Mouse (Mus musculus) forebrain, embryonic 10.5 days (tissue): ENCODE data around the gene Ppm1g. TPM values are rescaled to one million over a fixed set of nuclear protein-coding genes. Genes with fewer than 3 reads are reported as not detected.
A peak's percentile ranks its signal among the peaks of the same experiment; 100 is the strongest.

Source experiments
- DNase-seq: peaks from one replicate; pipeline ENCODE4 v3.0.0-alpha.2; 2017; ENCODE audit warnings: low spot score; ENCODE audit errors: extremely low spot score
- H3K27ac ChIP-seq: fragments of 300-500 bp; sonication (generic); 2 replicates; pipeline ENCODE4 v1.5.1; 2016; ENCODE audit warnings: mild to moderate bottlenecking
- H3K27me3 ChIP-seq: fragments of 300-500 bp; sonication (generic); 2 replicates; pipeline ENCODE4 v1.6.1; 2016; ENCODE audit warnings: mild to moderate bottlenecking; ENCODE audit not compliant: poor library complexity, severe bottlenecking
- H3K36me3 ChIP-seq: fragments of 300-500 bp; sonication (generic); replicated peaks from 2 replicates; pipeline ENCODE4 v1.6.1; 2016; ENCODE audit warnings: mild to moderate bottlenecking, moderate library complexity
- H3K4me1 ChIP-seq: fragments of 300-500 bp; sonication (generic); 2 replicates; pipeline ENCODE4 v1.6.1; 2016
- H3K4me3 ChIP-seq: fragments of 300-500 bp; sonication (generic); 2 replicates; pipeline ENCODE4 v1.5.1; 2016; ENCODE audit warnings: mild to moderate bottlenecking, moderate library complexity
- H3K9me3 ChIP-seq: fragments of 300-500 bp; sonication (generic); 2 replicates; pipeline ENCODE4 v1.6.1; 2016; ENCODE audit warnings: mild to moderate bottlenecking, moderate library complexity
- WGBS: fragments of 180-500 bp; shearing (Covaris S2); methylation state at CpG from one replicate; pipeline ENCODE4 v1.1.7; 2016; 5-methylcytosine and 5-hydroxymethylcytosine counted together
- polyA plus RNA-seq: library from polyadenylated mRNA; unstranded; fragments of >200 nt; fragmentation: Nextera tagmentation; extraction: Ambion mirVana; gene quantifications from 2 replicates; pipeline ENCODE4 v1.2.1, GENCODE M21; 2016

Ppm1g gene
- polyA plus RNA-seq, 1 experiment from 2014 or later = 218 TPM

- no peaks in the 10 kb centered on the region for H3K9me3 ChIP-seq
- H3K4me3 ChIP-seq = peak overlapping the region; percentile 71
- DNase-seq = no peak
- WGBS = under 1% methylated on average over 25 of the region's 25 CpGs
- peaks cover 31% of the 10 kb centered on the region for H3K36me3 ChIP-seq
- no peaks in the 10 kb centered on the region for H3K27me3 ChIP-seq
- peaks cover 16% of the 10 kb centered on the region for H3K4me1 ChIP-seq
- peak overlapping the region; percentile 92 for H3K27ac ChIP-seq
Measured at GRCm38 (mm10) chr5:31179301-31179765, 41.2 kb downstream of the Ppm1g start.

- no peak overlapping the region for H3K4me3 ChIP-seq
- no peaks in the 10 kb centered on the region for H3K27me3 ChIP-seq
- WGBS = 90% methylated on average over 4 of the region's 4 CpGs
- no peak for DNase-seq
- no peaks in the 10 kb centered on the region for H3K9me3 ChIP-seq
- peaks cover 98% of the 10 kb centered on the region for H3K36me3 ChIP-seq
- H3K27ac ChIP-seq = no peak overlapping the region
- H3K4me1 ChIP-seq = no peaks in the 10 kb centered on the region
Measured at GRCm38 (mm10) chr5:31168630-31169029, 51.9 kb downstream of the Ppm1g start.

- Histone ChIP-seq H3K27ac (no peak overlapping the region), H3K36me3 (peaks cover 99% of the 10 kb centered on the region), H3K4me3 (no peak overlapping the region), H3K9me3 (no peaks in the 10 kb centered on the region), H3K27me3 (no peaks in the 10 kb centered on the region), H3K4me1 (no peaks in the 10 kb centered on the region)
- WGBS = 95% methylated on average over 1 of the region's 1 CpGs
- DNase-seq = no peak
Measured at GRCm38 (mm10) chr5:31164878-31165277, 55.6 kb downstream of the Ppm1g start.

GRCm38 (mm10) chr5:31162462-31162861 is 58.0 kb downstream of the Ppm1g start:
- Histone ChIP-seq H3K4me3 (no peak overlapping the region), H3K9me3 (no peaks in the 10 kb centered on the region), H3K36me3 (peaks cover 99% of the 10 kb centered on the region), H3K4me1 (no peaks in the 10 kb centered on the region), H3K27me3 (no peaks in the 10 kb centered on the region), H3K27ac (no peak overlapping the region)
- no peak for DNase-seq

DNA sequence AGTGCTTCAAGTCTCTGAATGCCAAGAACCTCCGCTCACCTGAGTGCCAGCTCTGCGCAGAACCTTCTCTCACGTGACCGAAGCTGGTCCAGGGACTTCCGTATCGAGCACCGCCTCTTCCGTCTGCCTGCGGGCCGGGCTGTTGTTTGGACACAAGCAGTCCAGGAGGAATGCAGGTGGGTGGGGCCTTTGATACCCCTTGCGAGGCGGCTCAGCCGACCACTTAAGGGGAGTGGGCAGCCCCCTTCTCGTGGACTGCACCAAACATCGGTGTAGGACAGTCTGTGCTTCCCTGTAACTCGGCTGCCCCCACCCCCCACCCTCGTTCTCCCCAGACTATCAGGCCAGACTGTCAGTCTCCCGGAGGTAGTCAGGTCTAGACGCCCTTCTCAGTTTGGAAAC is 66.3 kb downstream of the Ppm1g start, which contains the start of gene Mpv17:
TSS of gene Mpv17 (minus strand) at position 100 of the 402 bp plus-strand sequence.
- no peaks in the 10 kb centered on the region for H3K9me3 ChIP-seq
- DNase-seq = peak; percentile 87
- peaks cover 47% of the 10 kb centered on the region for H3K36me3 ChIP-seq
- H3K27ac ChIP-seq = peak within 1 kb of the TSS; percentile 84
- H3K4me1 ChIP-seq = peaks cover 18% of the 10 kb centered on the region
- WGBS = under 1% methylated on average over 19 of the region's 19 CpGs
- peak within 1 kb of the TSS; percentile 72 for H3K4me3 ChIP-seq
- no peaks in the 10 kb centered on the region for H3K27me3 ChIP-seq

GRCm38 (mm10) chr5:31153516-31154151 is 66.9 kb downstream of the Ppm1g start:
- H3K27ac ChIP-seq = peak overlapping the region; percentile 84
- DNase-seq = no peak
- H3K4me3 ChIP-seq = peak overlapping the region; percentile 72
- peaks cover 42% of the 10 kb centered on the region for H3K36me3 ChIP-seq
- H3K9me3 ChIP-seq = no peaks in the 10 kb centered on the region
- 51% methylated on average over 6 of the region's 6 CpGs for WGBS
- peaks cover 18% of the 10 kb centered on the region for H3K4me1 ChIP-seq
- H3K27me3 ChIP-seq = no peaks in the 10 kb centered on the region

Other genes with a start within 250 kb of the Ppm1g start
- gene Atraid, start 172.4 kb downstream of the Ppm1g start, polyA plus RNA-seq = 71.5 and 74.8 TPM in 2 replicates
- gene Slc5a6, start 171.8 kb downstream of the Ppm1g start, polyA plus RNA-seq = 10.7 and 12.7 TPM in 2 replicates
- 76.4 and 79.3 TPM in 2 replicates for gene Cad, start 165.9 kb downstream of the Ppm1g start, polyA plus RNA-seq
- not detected in 2 replicates for gene Dnajc5g, start 114.4 kb downstream of the Ppm1g start, polyA plus RNA-seq
- gene Slc30a3, start 112.5 kb downstream of the Ppm1g start, polyA plus RNA-seq = 0.32 and 0.39 TPM in 2 replicates
- 0.11 TPM in 1 of 2 replicates, not detected in the other for gene Trim54, start 104.0 kb downstream of the Ppm1g start, polyA plus RNA-seq
- not detected in 2 replicates for gene Ucn, start 81.9 kb downstream of the Ppm1g start, polyA plus RNA-seq
- 60.4 and 63.8 TPM in 2 replicates for gene Mpv17, start 66.4 kb downstream of the Ppm1g start, polyA plus RNA-seq
- gene Gm29609, start 40.8 kb downstream of the Ppm1g start, polyA plus RNA-seq = 1.4 and 1.6 TPM in 2 replicates
- gene Gtf3c2, start 40.5 kb downstream of the Ppm1g start, polyA plus RNA-seq = 132 and 136 TPM in 2 replicates
- gene Snx17, start 27.5 kb downstream of the Ppm1g start, polyA plus RNA-seq = 132 and 133 TPM in 2 replicates
- gene Eif2b4, start 27.3 kb downstream of the Ppm1g start, polyA plus RNA-seq = 85.4 and 91.7 TPM in 2 replicates
- 8.5 and 9.0 TPM in 2 replicates for gene Zfp513, start 18.4 kb downstream of the Ppm1g start, polyA plus RNA-seq
- gene Nrbp1, start 20.2 kb upstream of the Ppm1g start, polyA plus RNA-seq = 136 and 143 TPM in 2 replicates
- gene Gm9970, start 20.5 kb upstream of the Ppm1g start, polyA plus RNA-seq = 0.29 and 0.31 TPM in 2 replicates
- gene Krtcap3, start 31.0 kb upstream of the Ppm1g start, polyA plus RNA-seq = 5.9 and 8.6 TPM in 2 replicates
- 37.1 and 37.2 TPM in 2 replicates for gene Ift172, start 70.4 kb upstream of the Ppm1g start, polyA plus RNA-seq
- gene Fndc4, start 75.4 kb upstream of the Ppm1g start, polyA plus RNA-seq = 46.6 and 48.7 TPM in 2 replicates
- 0.30 and 0.37 TPM in 2 replicates for gene Gckr, start 76.8 kb upstream of the Ppm1g start, polyA plus RNA-seq
- gene Zfp512, start 231.7 kb upstream of the Ppm1g start, polyA plus RNA-seq = 78.9 and 82.9 TPM in 2 replicates